Mouse (Mus musculus) cerebellum, adult 2 months (tissue): ENCODE measurements around the gene Rpl34. TPM values are rescaled to one million over a fixed set of nuclear protein-coding genes. Genes with fewer than 3 reads are reported as not detected.

Experiments
- DNase-seq, 2 experiments: peaks; one replicate each; pipeline ENCODE4 v3.0.0; 2021
- H3K27ac ChIP-seq: fragments of 200-500 bp; 2 replicates; pipeline ENCODE4 v1.5.1; 2012; ENCODE audit warnings: low read length, control low read depth, inconsistent platforms; ENCODE audit not compliant: insufficient read depth
- H3K27me3 ChIP-seq: fragments of 200-500 bp; 2 replicates; pipeline ENCODE4 v1.6.1; 2012; ENCODE audit warnings: inconsistent platforms, mild to moderate bottlenecking, low read length, moderate library complexity; ENCODE audit not compliant: control insufficient read depth, insufficient read depth
- H3K4me1 ChIP-seq: fragments of 200-500 bp; 2 replicates; pipeline ENCODE4 v1.6.1; 2011; ENCODE audit warnings: low read length; ENCODE audit not compliant: control insufficient read depth, insufficient read depth
- H3K4me3 ChIP-seq: fragments of 200-500 bp; replicated peaks from 2 replicates; pipeline ENCODE3; 2011; ENCODE audit warnings: mild to moderate bottlenecking, low read depth, low read length, control low read depth; ENCODE audit not compliant: insufficient read depth
- CTCF ChIP-seq: fragments of 200-500 bp; IDR thresholded peaks from 2 replicates; pipeline ENCODE4 v1.5.1; 2011; ENCODE audit warnings: low read depth, mild to moderate bottlenecking, control low read depth, low read length, moderate library complexity, borderline replicate concordance; ENCODE audit not compliant: insufficient read depth
- POLR2A ChIP-seq: fragments of 200-500 bp; IDR thresholded peaks from 2 replicates; pipeline ENCODE4 v1.6.1; 2011; ENCODE audit warnings: low read length, control low read depth, borderline replicate concordance; ENCODE audit not compliant: insufficient read depth
- WGBS: fragments of 180-500 bp; shearing (Covaris S2); methylation state at CpG from one replicate; pipeline ENCODE4 v1.1.7; 2018; 5-methylcytosine and 5-hydroxymethylcytosine counted together
- polyA plus RNA-seq: library from polyadenylated mRNA; depleted of rRNA; stranded (reverse); fragments of >200 nt; gene quantifications from 2 replicates; pipeline ENCODE4 v1.2.3, GENCODE M21; 2012

Rpl34 gene
- polyA plus RNA-seq, 1 experiment: 913 TPM

- Histone ChIP-seq H3K4me1 (no peaks in the 10 kb centered on the region), H3K27ac (no peak overlapping the region), H3K4me3 (no peak overlapping the region), H3K27me3 (no peaks in the 10 kb centered on the region)
- TF ChIP-seq POLR2A (no peak), CTCF (no peak)
- no peak for DNase-seq
- 47% methylated on average over 10 of the region's 10 CpGs for WGBS
These were observed 16.7 kb upstream of the Rpl34 start for GRCm38 (mm10) chr3:130746673-130747619.

- Histone ChIP-seq H3K27ac (no peak overlapping the region), H3K27me3 (no peaks in the 10 kb centered on the region; the same call in 1 of the 2 replicates), H3K4me1 (no peaks in the 10 kb centered on the region), H3K4me3 (no peak overlapping the region)
- TF ChIP-seq POLR2A: no peak
- no peak for TF ChIP-seq CTCF
- WGBS: 55% methylated on average over 21 of the region's 21 CpGs
- no peak for DNase-seq
These were observed 7.6 kb upstream of the Rpl34 start for GRCm38 (mm10) chr3:130737652-130738361.

- Histone ChIP-seq H3K4me1 (no peaks in the 10 kb centered on the region), H3K4me3 (no peak overlapping the region), H3K27me3 (no peaks in the 10 kb centered on the region; the same call in 1 of the 2 replicates), H3K27ac (no peak overlapping the region)
- 39% methylated on average over 4 of the region's 4 CpGs for WGBS
- no peak for TF ChIP-seq POLR2A
- no peak for TF ChIP-seq CTCF
- DNase-seq: no peak
These were observed 6.6 kb upstream of the Rpl34 start for GRCm38 (mm10) chr3:130736758-130737157.

DNA sequence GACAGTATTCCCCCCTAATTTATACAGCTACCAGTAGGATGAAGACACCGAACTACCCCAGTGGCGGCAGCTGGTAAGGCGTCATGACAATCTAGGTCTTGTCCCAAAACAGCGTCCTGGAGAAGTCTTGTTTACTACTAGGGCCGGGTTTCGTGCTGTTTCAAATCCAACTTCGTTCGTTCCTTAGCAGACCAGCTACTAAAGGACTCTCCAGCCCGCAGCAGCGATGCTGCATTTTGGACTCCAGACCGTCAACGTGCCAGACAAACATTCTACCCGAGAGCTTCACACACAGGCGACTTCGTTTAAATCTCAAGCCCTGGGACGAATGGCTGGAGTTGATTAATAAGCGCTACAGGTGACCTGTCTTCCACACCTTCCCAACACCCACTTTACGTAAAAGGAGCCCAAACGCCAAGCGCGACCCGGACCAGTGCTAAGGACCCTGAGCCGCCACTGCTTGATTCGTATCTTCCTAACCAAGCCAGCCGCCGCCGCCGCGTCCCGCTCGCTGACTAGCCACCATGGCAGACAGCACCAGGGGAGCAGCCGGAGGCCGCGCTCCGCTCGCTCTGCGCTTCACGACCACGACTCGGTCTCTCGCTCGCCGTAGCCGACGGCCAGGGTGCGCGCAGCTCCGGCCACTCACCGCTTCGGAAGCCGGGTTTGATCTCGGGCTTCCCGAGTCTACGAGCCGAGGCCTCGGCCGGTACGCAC is 568 bp downstream of the Rpl34 start:
- no peaks in the 10 kb centered on the region for H3K27me3 ChIP-seq
- TF ChIP-seq CTCF (no peak), POLR2A (no peak)
- DNase-seq: no peak
- under 1% methylated on average over 58 of the region's 58 CpGs for WGBS
- H3K4me1 ChIP-seq: peaks cover 5% of the 10 kb centered on the region
- H3K27ac ChIP-seq: peak overlapping the region; percentile 14; the same call in 1 of the 2 replicates
- H3K4me3 ChIP-seq: peak overlapping the region; percentile 87

- Histone ChIP-seq H3K27ac (no peak overlapping the region), H3K4me1 (peaks cover 5% of the 10 kb centered on the region), H3K27me3 (no peaks in the 10 kb centered on the region), H3K4me3 (no peak overlapping the region)
- 78% methylated on average over 4 of the region's 4 CpGs for WGBS
- no peak for DNase-seq
- TF ChIP-seq CTCF (no peak), POLR2A (no peak)
These were observed 2.5 kb downstream of the Rpl34 start for GRCm38 (mm10) chr3:130727676-130728075.

GRCm38 (mm10) chr3:130727036-130727435 is 3.2 kb downstream of the Rpl34 start:
- 85% methylated on average over 1 of the region's 1 CpGs for WGBS
- H3K4me1 ChIP-seq: peaks cover 5% of the 10 kb centered on the region
- H3K4me3 ChIP-seq: no peak overlapping the region
- no peak overlapping the region for H3K27ac ChIP-seq
- no peak for TF ChIP-seq CTCF
- no peaks in the 10 kb centered on the region for H3K27me3 ChIP-seq
- no peak for DNase-seq

DNA sequence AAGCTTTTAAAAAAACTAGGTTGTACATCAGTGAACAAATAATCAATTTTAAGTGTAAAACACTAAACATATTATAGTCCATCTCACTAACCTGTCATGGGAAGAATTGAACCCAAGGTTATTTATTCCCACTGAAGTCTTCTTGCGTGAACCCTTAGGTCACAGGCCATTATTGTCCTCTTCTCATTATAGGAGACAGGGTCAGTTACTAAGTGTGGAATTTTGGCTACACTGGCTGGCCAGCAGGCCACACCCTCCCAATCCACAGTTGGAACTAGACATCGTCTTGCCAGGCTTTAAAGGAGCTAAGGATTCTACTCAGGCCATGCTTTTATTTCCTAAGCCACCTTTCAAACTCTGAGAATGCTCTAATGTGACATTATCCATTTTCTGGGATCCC is 4.5 kb downstream of the Rpl34 start:
- TF ChIP-seq POLR2A: no peak
- no peak for TF ChIP-seq CTCF
- Histone ChIP-seq H3K4me1 (peaks cover 2% of the 10 kb centered on the region), H3K27me3 (no peaks in the 10 kb centered on the region), H3K27ac (no peak overlapping the region), H3K4me3 (no peak overlapping the region)
- WGBS: 65% methylated on average over 2 of the region's 2 CpGs
- DNase-seq: no peak
